Mouse (Mus musculus): Measurements from ENCODE around the gene Col28a1. TPM values are rescaled to one million over a fixed set of nuclear protein-coding genes. Genes with fewer than 3 reads are reported as not detected.

Col28a1 gene
- total and polyA plus RNA-seq, 3 experiments = not detected

- peak in 1 of 3 experiments; percentile 23; a peak in 2 of 6 replicates for TF ChIP-seq CTCF (IDR thresholded peaks at IDR 0.05 in 2 of 3, conservative IDR thresholded peaks at IDR 0.05 in 1 of 3; ENCODE audit: control insufficient read depth in 1 of 3, insufficient read depth in 1 of 3, low read depth in 2 of 3, low read length in 3 of 3, poor library complexity in 1 of 3, severe bottlenecking in 1 of 3)
- TF ChIP-seq SMC3 (IDR thresholded peaks at IDR 0.05; ENCODE audit: low read depth, low read length) = no peak
- TF ChIP-seq JUND (IDR thresholded peaks at IDR 0.05; ENCODE audit: low read depth, low read length) = no peak
- no peak for TF ChIP-seq MAFK (IDR thresholded peaks at IDR 0.05; ENCODE audit: borderline replicate concordance, low read depth, low read length)
- no peak for TF ChIP-seq RAD21 (IDR thresholded peaks at IDR 0.05; ENCODE audit: low read depth, low read length)
- TF ChIP-seq CHD2 (IDR thresholded peaks at IDR 0.05; ENCODE audit: low read length) = no peak
- no peak; the same call in 1 of the 2 replicates for TF ChIP-seq POLR2AphosphoS2 (IDR thresholded peaks at IDR 0.05; ENCODE audit: low read length)
- TF ChIP-seq MAX (IDR thresholded peaks at IDR 0.05; ENCODE audit: low read length) = peak; percentile 60; the same call in 1 of the 2 replicates
- no peak for TF ChIP-seq MEF2A (IDR thresholded peaks at IDR 0.05; ENCODE audit: extremely low read depth, insufficient replicate concordance, low read depth, low read length, poor library complexity, severe bottlenecking)
- TF ChIP-seq MAZ (IDR thresholded peaks at IDR 0.05; ENCODE audit: low read depth, low read length) = no peak; the same call in 1 of the 2 replicates
- no peak for TF ChIP-seq TAL1 (IDR thresholded peaks at IDR 0.05; ENCODE audit: low read length)
- peak; percentile 49; the same call in 1 of the 2 replicates for TF ChIP-seq ZMIZ1 (IDR thresholded peaks at IDR 0.05; ENCODE audit: low read depth, low read length)
- no peak for TF ChIP-seq EP300 (IDR thresholded peaks at IDR 0.05; ENCODE audit: low read depth in 1 of 2, low read length in 2 of 2)
- TF ChIP-seq TCF12 (IDR thresholded peaks at IDR 0.05; ENCODE audit: low read depth, low read length) = no peak; the same call in 1 of the 2 replicates
- TF ChIP-seq ZKSCAN1 (IDR thresholded peaks at IDR 0.05; ENCODE audit: low read depth, low read length) = no peak
These were observed 16.8 kb upstream of the Col28a1 start, which contains the start of gene Mios (continued) for GRCm38 (mm10) chr6:8209047-8209865.

- Histone ChIP-seq H3K27ac (ENCODE audit: control insufficient read depth, low read depth, low read length) (no peak overlapping the region), H3K27me3 (ENCODE audit: control insufficient read depth in 1 of 2, insufficient read depth in 2 of 2, low read length in 2 of 2) (peaks cover 0 to 1% of the 10 kb centered on the region in 2 experiments; a peak in 1 of 4 replicates), H3K79me2 (ENCODE audit: control insufficient read depth, insufficient read depth, low read length, poor library complexity) (no peaks in the 10 kb centered on the region), H3K4me1 (ENCODE audit: control insufficient read depth in 1 of 2, insufficient read depth in 2 of 2, low read length in 2 of 2) (no peaks in the 10 kb centered on the region; a peak in 1 of 4 replicates), H3K9ac (ENCODE audit: control insufficient read depth, low read depth, low read length, poor library complexity, severe bottlenecking) (no peak overlapping the region), H3K9me3 (replicated peaks; ENCODE audit: insufficient read depth, low read length) (no peaks in the 10 kb centered on the region), H3K36me3 (ENCODE audit: control insufficient read depth in 1 of 2, insufficient read depth in 2 of 2, low read length in 2 of 2) (no peaks in the 10 kb centered on the region), H3K4me3 (ENCODE audit: control insufficient read depth in 1 of 2, insufficient read depth in 1 of 2, low read depth in 2 of 2, low read length in 2 of 2) (no peak overlapping the region)
- no peak for TF ChIP-seq RCOR1 (IDR thresholded peaks at IDR 0.05; ENCODE audit: low read depth, low read length)
- no peak for TF ChIP-seq MAFK (IDR thresholded peaks at IDR 0.05; ENCODE audit: borderline replicate concordance, low read depth, low read length)
- no peak for TF ChIP-seq POLR2A (IDR thresholded peaks at IDR 0.05; ENCODE audit: control insufficient read depth in 1 of 2, insufficient read depth in 1 of 2, low read depth in 1 of 2, low read length in 2 of 2, poor library complexity in 1 of 2)
- TF ChIP-seq ZKSCAN1 (IDR thresholded peaks at IDR 0.05; ENCODE audit: low read depth, low read length) = no peak
- TF ChIP-seq SIN3A (IDR thresholded peaks at IDR 0.05; ENCODE audit: low read length) = no peak
- no peak for DNase-seq (ENCODE audit: low read depth, low spot score)
These were observed 2.5 kb downstream of the Col28a1 start for GRCm38 (mm10) chr6:8189917-8190316.

Measured in MEL (cell line).